Mouse (Mus musculus): ENCODE results near the gene Cops6.

GRCm38 (mm10) chr5:138187661-138188306, 26.9 kb downstream of the Cops6 start:
- no peak for TF ChIP-seq CTCF (IDR thresholded peaks at IDR 0.05; ENCODE audit: borderline replicate concordance, control insufficient read depth, extremely low read depth, insufficient read depth, low read length, poor library complexity)
- TF ChIP-seq POLR2A (IDR thresholded peaks at IDR 0.05; ENCODE audit: control insufficient read depth, extremely low read depth, insufficient read depth, low read length, poor library complexity) = no peak
